Mouse (Mus musculus) gastrocnemius, adult 18-20 months (tissue): ENCODE measurements around the gene Ust. TPM values are rescaled to one million over a fixed set of nuclear protein-coding genes. Genes with fewer than 3 reads are reported as not detected.
A peak's percentile ranks its signal among the peaks of the same experiment; 100 is the strongest.

Experiments used
- DNase-seq: peaks from one replicate; pipeline ENCODE4 v3.0.0; 2021; ENCODE audit warnings: low spot score
- total RNA-seq, 2 experiments: library from RNA; stranded (reverse); gene quantifications; 2 replicates each; pipeline ENCODE4 v1.2.3; 2021

The Ust gene
- total RNA-seq, 2 experiments from 2014 or later, result 1.1 to 1.2 TPM

GRCm38 (mm10) chr10:8339645-8340428 lies 178.8 kb downstream of the Ust start:
- no peak for DNase-seq

DNA sequence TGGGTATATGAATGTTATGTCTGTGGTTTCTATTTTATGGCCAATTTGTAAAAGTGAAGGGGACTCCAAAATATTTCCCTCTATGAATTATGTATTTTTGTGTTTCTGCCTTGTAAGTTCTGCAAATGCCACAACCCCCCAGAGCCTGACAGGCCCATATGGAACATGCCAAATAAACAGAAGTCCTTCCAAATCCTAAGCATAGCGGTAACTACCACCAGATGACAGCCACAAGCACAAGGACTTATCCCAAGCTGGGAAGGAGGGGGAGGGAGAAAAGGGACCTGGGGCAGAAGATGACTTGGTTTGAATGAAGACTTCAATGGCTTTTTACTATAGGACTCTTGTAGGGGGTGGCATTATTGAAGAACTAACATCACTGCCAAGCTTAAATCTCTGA lies 182.0 kb downstream of the Ust start:
- no peak for DNase-seq

DNA sequence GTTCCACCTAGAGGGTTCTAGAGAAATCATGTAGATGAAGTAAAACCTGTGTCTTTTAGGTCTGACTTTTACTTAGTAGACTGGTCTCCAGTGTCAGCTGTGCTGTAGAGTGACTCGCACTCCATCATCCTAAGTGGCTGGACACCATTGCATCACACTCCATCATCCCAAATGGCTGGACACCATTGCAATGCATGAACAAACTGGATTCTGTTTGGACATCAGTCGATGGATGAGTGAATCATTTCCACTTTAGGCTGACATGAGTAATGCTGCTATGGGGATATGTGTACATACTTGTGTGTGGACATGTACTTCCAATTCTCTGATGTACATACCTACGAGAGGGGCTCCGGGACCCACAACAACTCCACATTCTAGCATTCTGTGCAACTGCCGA lies 187.7 kb downstream of the Ust start:
- DNase-seq, result no peak

GRCm38 (mm10) chr10:8330006-8330405 lies 188.6 kb downstream of the Ust start:
- DNase-seq, result no peak

GRCm38 (mm10) chr10:8323304-8323765 lies 195.3 kb downstream of the Ust start:
- peak; percentile 60 for DNase-seq

GRCm38 (mm10) chr10:8320771-8321170 lies 197.9 kb downstream of the Ust start:
- DNase-seq, result no peak

- no peak for DNase-seq
Measured at GRCm38 (mm10) chr10:8309435-8309834, 209.2 kb downstream of the Ust start.

DNA sequence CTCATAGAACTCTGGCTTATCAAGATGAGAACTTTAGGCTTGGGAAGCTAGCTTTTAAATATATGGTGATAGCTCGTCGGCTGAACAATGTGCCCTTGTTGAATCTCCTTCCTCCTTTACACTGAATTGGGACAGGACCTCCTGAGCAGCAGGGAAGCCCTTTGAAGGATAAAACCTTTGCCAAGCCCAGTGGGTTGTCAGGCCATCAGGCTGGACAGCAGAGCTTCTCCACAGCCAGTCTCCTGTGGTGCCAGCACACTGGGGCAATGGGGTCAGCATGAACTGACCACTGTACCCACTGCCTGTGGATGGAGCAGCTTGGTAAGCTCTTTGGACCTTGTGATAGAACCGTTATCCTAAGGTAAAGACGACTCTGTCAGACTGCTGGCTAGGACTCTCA lies 214.4 kb downstream of the Ust start:
- no peak for DNase-seq

- DNase-seq, result peak; percentile 34
Measured at GRCm38 (mm10) chr10:8299166-8299565, 219.5 kb downstream of the Ust start.

DNA sequence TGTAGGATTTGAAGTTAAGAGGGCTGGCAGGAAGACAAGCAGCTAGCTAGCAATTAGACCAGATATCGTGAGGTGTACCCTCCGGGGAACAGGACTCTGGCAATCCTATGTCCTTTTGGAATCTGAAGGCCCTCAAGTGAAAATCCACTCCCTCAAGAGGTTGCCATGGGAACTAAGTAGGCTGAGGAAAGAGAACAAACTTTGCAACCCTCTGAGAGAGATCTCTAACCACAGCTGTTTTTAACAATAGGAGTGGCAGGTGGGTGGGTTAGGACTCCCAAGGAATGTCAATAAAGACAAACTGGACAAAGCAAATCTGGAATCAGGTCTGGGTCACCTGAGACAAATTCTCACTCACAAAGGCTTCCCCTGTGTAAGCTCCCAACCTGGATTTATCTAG lies 221.4 kb downstream of the Ust start:
- peak; percentile 15 for DNase-seq

- no peak for DNase-seq
Measured at GRCm38 (mm10) chr10:8290661-8291060, 228.0 kb downstream of the Ust start.

GRCm38 (mm10) chr10:8287350-8287791 lies 231.3 kb downstream of the Ust start:
- peak; percentile 76 for DNase-seq

GRCm38 (mm10) chr10:8283991-8284390 lies 234.6 kb downstream of the Ust start:
- DNase-seq, result no peak

GRCm38 (mm10) chr10:8277094-8277493 lies 241.5 kb downstream of the Ust start:
- DNase-seq, result no peak

- no peak for DNase-seq
Measured at GRCm38 (mm10) chr10:8269681-8270080, 248.9 kb downstream of the Ust start.

DNA sequence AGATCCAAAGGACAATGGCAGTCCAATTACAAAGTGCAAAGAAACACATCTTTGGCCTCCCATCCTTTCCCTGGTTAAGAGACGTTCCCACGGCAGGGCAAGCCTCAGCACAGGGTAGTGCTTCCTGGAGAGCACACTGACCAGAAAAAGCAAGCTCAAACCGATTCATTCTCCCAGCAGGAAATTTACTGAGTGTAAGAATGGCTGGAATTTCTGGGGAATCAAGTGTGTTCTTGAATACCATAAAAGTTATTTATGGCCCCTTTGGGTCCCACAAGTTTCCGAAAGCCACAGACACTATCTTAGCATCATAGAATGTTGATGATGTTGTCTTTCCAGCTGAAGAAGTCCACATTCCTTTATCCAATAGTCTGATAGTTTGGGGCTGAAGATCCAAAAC lies 258.9 kb downstream of the Ust start:
- DNase-seq, result no peak

DNA sequence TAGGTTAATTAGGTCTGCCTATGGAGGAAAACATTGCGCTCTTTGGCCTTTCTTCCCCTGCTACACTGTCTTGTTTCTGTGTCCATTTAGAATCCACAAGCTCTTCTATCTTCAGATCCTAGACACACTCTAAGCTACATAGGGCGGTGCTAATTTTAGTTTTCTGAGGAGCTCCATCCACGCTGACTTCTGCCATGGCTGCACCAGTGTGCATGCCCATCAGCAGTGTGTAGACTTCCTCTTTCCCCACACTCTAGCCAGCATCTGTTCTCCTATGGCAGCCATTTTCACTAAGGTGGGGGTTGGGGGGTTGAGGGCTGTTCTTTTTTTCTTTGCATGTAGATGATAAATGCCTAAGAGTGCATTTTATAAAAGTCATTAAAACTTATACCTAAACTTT lies 268.6 kb downstream of the Ust start:
- DNase-seq, result no peak

DNA sequence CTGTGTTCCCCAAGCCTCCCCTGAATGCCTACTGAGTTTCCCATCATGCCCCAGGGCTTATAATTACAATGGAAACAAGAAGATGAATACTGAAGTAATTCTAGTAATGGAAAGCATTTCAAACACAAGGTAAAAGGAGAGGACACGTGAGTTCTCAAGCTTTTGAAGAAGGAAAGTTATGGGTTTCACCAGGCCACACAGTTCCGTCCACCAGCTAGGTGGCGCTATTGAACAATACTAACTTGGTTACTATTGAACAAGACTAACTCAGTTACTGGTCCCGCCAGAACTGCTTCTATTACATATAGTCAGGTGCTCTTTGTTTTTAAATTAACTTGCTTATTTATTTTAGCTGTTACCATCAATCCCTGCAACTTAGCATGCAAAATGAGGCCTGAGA lies 276.3 kb downstream of the Ust start:
- peak; percentile 62 for DNase-seq

DNA sequence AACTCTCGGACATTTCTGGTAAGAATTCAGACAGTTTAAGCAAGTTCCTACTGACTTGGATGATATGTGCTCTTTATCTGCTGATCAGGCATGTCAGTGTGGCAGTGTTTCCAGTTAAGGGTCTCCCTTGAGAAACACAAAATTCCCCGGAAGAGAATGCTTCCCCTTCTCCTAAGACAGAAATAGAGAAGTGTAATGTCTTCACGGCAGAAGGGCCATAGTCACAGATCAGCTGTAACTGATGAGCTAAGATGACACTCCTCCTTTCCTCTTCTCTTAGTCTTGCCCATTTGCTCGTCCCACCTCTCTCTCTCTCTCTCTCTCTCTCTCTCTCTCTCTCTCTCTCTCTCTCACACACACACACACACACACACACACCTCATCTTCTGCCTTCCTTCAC lies 277.9 kb downstream of the Ust start:
- DNase-seq, result no peak

GRCm38 (mm10) chr10:8240242-8240641 lies 278.4 kb downstream of the Ust start:
- DNase-seq, result peak; percentile 73

DNA sequence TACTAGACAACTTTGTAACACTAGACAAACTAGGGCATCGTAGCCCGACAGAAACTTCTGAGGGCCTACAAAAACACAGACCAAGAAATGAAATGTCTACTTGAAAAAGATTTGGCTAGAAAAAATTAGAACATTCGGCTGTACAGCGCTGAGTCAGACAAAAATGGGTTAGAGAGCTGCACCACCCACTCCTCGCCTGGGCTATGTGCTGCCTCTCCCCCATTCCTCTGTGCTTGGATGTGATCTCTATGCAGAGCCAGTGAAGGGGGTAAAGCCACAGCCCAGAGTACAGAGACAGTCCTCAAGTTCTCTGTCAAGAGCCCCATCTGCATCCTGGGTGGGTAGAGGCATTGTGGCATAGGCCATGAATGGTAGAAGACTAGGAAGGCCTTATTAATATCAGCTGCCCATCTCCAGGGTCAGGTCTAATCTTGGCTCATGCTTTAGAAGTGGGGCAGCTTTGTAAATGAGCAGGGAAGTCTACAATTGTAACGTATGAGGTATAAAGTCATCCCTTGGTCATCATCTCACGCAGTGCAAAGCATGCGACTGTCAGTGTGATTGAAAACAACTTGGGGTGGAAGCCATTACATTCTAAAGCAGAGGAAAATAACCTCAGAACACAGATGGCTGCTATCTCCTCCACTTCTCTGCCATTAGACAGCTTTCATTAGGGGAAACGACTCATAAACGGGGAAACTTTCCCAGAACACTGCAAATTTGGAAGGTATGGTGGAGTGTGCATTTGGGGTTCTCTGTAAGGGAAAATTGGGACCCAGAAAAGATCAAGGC lies 281.6 kb downstream of the Ust start:
- no peak for DNase-seq

- DNase-seq, result peak; percentile 18
Measured at GRCm38 (mm10) chr10:8233148-8233901, 285.3 kb downstream of the Ust start.
